In the genomic region with DNA sequence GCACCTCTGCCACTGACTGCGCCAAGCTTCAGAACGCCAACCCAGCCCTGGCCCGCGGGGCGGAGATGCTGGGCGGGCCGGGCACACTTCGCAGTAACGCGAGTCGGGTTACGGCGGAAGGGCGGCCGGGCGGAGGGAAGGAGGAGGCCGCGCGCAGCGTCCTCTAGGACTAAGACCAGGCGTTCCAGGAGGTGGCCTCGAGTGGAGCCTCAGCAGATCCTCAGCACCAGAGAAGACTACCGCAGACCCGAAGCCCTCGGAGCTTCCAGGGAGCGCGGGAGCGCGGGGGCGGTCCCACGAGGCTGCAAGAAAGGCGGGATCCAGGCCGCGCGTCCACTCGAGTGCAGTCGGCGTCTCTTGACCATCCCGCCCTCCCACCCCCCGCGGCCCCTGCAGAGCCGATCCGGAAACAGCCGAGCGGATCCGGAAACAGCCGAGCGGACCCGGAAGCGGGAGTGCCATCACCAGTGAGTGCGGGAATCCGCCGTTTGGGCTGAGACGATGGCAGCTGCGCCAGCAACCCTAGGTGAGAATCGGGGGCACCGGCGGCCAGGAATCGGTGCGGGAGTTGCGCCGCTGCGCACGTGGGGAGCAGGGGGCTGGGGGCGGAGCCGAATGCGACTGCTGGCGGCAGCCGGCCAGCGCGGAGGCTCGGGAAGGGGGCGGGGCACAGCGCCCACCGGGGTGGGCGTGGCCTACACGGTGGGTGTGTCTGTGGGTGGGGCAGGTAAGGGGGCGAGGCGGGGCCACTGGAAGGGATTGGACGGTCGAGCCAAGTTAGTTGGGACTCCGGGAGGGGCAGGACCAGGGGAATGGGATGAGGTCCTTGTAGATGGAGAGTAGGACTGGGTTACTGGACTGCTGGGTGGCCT, we compare ENCODE assay signal across 8 mouse cellular contexts. TPM values are rescaled to one million over a fixed set of nuclear protein-coding genes. Genes with fewer than 3 reads are reported as not detected.
DNase-seq lines count a peak whose midpoint lies in the region; ATAC-seq lines count a peak whose summit lies in the region.

A gene (plus strand): TSS at position 129 of the 872 bp plus-strand sequence.

- peak; percentile 96 for ATAC-seq in intestine, embryonic 14.5 days (replicated peaks; ENCODE audit: low FRiP score, low TSS enrichment, low read depth)

- intact Hi-C loops in left cerebral cortex, postnatal 14 days (cut with DNase I), result no loop called here

- H3K4me1 ChIP-seq in intestine, embryonic 14.5 days (replicated peaks; ENCODE audit: control insufficient read depth, insufficient read depth, low read length), result peaks cover 12% of the 10 kb centered on the region

- peak within 1 kb of the TSS; percentile 69 for H3K4me3 ChIP-seq in intestine, embryonic 14.5 days (ENCODE audit: low read depth, low read length)

- under 1% methylated on average over 81 of the region's 82 CpGs for WGBS in intestine, embryonic 14.5 days

- peak within 1 kb of the TSS; percentile 71 for H3K4me2 ChIP-seq in intestine, embryonic 14.5 days (ENCODE audit: low read length)

- H3K36me3 ChIP-seq in intestine, embryonic 14.5 days (ENCODE audit: control insufficient read depth, insufficient read depth, low read length), result peaks cover 3% of the 10 kb centered on the region; the same call in 1 of the 2 replicates

- DNase-seq in adrenal gland, adult (ENCODE audit: inconsistent age in 2 of 2, low spot score in 1 of 2), result peak; percentile 97 to 99
- peak; percentile 93 for DNase-seq in embryo, embryonic 10.5 days (ENCODE audit: low spot score)
- peak; percentile 92 for DNase-seq in gastrocnemius, postnatal 25 days
- DNase-seq in intestine, embryonic 14.5 days (ENCODE audit: low spot score), result peak; percentile 100
- peak; percentile 93 to 96 for DNase-seq in left cerebral cortex, postnatal 14 days (ENCODE audit: low spot score in 2 of 2)
- peak; percentile 94 for DNase-seq in mesoderm, embryonic 11.5 days (ENCODE audit: low read depth, low spot score)
- DNase-seq in right cerebral cortex, postnatal 36 days (ENCODE audit: low spot score in 2 of 2), result peak; percentile 85 to 92
- DNase-seq in yolk sac, embryonic 10.5 days (ENCODE audit: low spot score), result peak; percentile 97

- H3K27me3 ChIP-seq in intestine, embryonic 14.5 days (replicated peaks; ENCODE audit: control insufficient read depth, insufficient read depth, low read length), result no peaks in the 10 kb centered on the region

- peak within 1 kb of the TSS; percentile 84 for H3K9ac ChIP-seq in intestine, embryonic 14.5 days (ENCODE audit: low read length)

- peak within 1 kb of the TSS; percentile 95 for H3K27ac ChIP-seq in intestine, embryonic 14.5 days (ENCODE audit: low read depth)

- H3K9me3 ChIP-seq in intestine, embryonic 14.5 days (ENCODE audit: control insufficient read depth, low read length), result no peaks in the 10 kb centered on the region

RNA-seq across cellular contexts. Expression of the gene that starts here (rescaled TPM):
- 10 to 100 TPM; 11.2 to 14.6 TPM for total RNA-seq in gastrocnemius, postnatal 25 days (2021)
- polyA plus RNA-seq in intestine, embryonic 14.5 days (2014; fragmentation: Nextera tagmentation; extraction: Ambion mirVana), result 24.6 and 27.6 TPM in 2 replicates
- 10 to 100 TPM; 11.4 to 12.6 TPM for total RNA-seq in left cerebral cortex, postnatal 14 days (2021)

Comparison
In these comparisons a context has a peak if more than half of its experiments do, and no peak if none do; other contexts are left out.
1. Peak in every context shown above with its lines: DNase-seq, ATAC-seq, H3K4me3 ChIP-seq and H3K27ac ChIP-seq.